ENCODE assay signal across 21 mouse cellular contexts in the genomic region with DNA sequence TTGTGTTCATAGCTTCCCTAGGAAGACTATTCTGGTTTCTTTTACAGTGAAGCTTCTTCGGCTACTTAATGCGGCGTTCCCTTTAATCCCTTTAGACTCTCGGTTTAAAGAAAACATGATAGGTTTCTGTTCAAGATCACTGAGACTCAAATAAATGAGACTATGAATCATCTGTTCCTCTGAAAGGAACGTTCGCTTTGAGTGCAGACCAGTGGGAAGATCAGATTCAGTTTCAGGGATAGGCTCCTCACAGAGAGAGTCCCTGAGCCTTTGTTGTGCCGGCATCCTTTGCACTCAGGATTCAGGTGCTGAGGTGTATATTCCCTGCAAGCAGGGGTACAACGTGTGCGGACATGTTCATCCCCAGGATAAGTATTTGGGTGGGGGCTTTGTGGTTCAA. TPM values are rescaled to one million over a fixed set of nuclear protein-coding genes. Genes with fewer than 3 reads are reported as not detected.
"Had no signal": no experiment of that assay in that cellular context is flagged by ENCODE, and none has a peak within 500 bp of the region (broad histone marks: within the 10 kb centered on the region; RNA-seq: fewer than 3 reads in every experiment).

No protein-coding gene starts in this region.

- H3K4me1 ChIP-seq: limb, embryonic 10.5 days; limb, embryonic 13.5 days; liver, embryonic 12.5 days; liver, embryonic 15.5 days; lung, embryonic 15.5 days; megakaryocyte, embryonic 14.5 days; midbrain, embryonic 13.5 days had no signal

- H3K27me3 ChIP-seq: limb, embryonic 13.5 days; liver, embryonic 12.5 days; liver, embryonic 15.5 days; lung, embryonic 15.5 days; midbrain, embryonic 13.5 days; neural tube, embryonic 13.5 days had no signal

- H3K27ac ChIP-seq: limb, embryonic 10.5 days; limb, embryonic 13.5 days; liver, embryonic 12.5 days; liver, embryonic 15.5 days; lung, embryonic 15.5 days; midbrain, embryonic 10.5 days; midbrain, embryonic 13.5 days; neural tube, embryonic 13.5 days had no signal

- H3K4me3 ChIP-seq: limb, embryonic 10.5 days; limb, embryonic 13.5 days; liver, embryonic 12.5 days; liver, embryonic 15.5 days; lung, embryonic 15.5 days; megakaryocyte, embryonic 14.5 days; midbrain, embryonic 10.5 days; midbrain, embryonic 13.5 days; neural tube, embryonic 13.5 days had no signal

- H3K9me3 ChIP-seq: limb, embryonic 10.5 days; limb, embryonic 13.5 days; liver, embryonic 12.5 days; liver, embryonic 15.5 days; lung, embryonic 15.5 days; megakaryocyte, embryonic 14.5 days; midbrain, embryonic 10.5 days; midbrain, embryonic 13.5 days; neural tube, embryonic 13.5 days had no signal

- H3K36me3 ChIP-seq: limb, embryonic 10.5 days; limb, embryonic 13.5 days; liver, embryonic 12.5 days; liver, embryonic 15.5 days; lung, embryonic 15.5 days; midbrain, embryonic 10.5 days; midbrain, embryonic 13.5 days; neural tube, embryonic 13.5 days had no signal

- H3K4me2 ChIP-seq: limb, embryonic 13.5 days; liver, embryonic 12.5 days; liver, embryonic 15.5 days; lung, embryonic 15.5 days; midbrain, embryonic 13.5 days; neural tube, embryonic 13.5 days had no signal

- H3K9ac ChIP-seq: limb, embryonic 13.5 days; liver, embryonic 12.5 days; liver, embryonic 15.5 days; lung, embryonic 15.5 days; midbrain, embryonic 13.5 days; neural tube, embryonic 13.5 days had no signal

- DNase-seq: kidney, adult 18-20 months; kidney, adult 9 months; kidney, postnatal 14 days; layer of hippocampus, adult 9-11 months; liver; lung, adult 18-20 months; lung, postnatal 10 days; lung, postnatal 36 days; thymus, adult 18-20 months; thymus, postnatal 36 days had no signal

- ATAC-seq: liver, embryonic 12.5 days; midbrain, embryonic 13.5 days; midbrain, embryonic 16.5 days had no signal

RNA-seq across cellular contexts. Expression of gene Me3, which starts 25.0 kb away (rescaled TPM):
- total RNA-seq: neutrophil, adult 5-6 weeks had no signal
